Mouse (Mus musculus): ENCODE results near the gene Gm21725.
"Not testable (repeated sequence)": the region's sequence is repeated elsewhere in the genome, so short reads cannot be mapped to it uniquely, and the experiment has no call there.

Gene Gm21725

DNA sequence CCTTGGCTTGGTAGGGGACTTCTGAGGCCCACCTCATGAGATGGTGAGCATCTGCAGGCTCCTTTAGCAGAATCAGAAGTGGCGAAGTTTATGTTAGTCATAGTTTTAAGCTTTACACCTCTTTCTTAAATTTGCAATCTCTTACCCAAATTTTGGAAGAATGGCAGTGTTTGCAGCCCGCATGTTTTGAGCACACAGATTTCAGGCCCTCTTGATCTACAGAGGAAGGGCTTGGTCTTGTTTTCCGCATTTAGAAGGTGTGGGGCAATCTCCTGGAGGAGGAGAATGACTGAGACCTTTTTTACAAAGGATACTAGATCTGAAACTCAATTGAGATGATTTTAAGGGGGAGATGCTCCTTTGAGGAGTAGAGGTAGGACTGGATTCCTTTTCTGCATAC, at the start of gene Gm21725:
Gene Gm21725 (minus strand): TSS at position 101 of the 400 bp plus-strand sequence.
- in situ Hi-C loops (cut with MseI, MboI): not testable (repeated sequence)

Data from mouse trophoblast stem cell (cell line).